Mouse (Mus musculus) CH12.LX (cell line): Measurements from ENCODE around the gene Anapc7.

Experiments used
- CHD1 ChIP-seq: IDR thresholded peaks from 2 replicates; pipeline ENCODE4 v1.6.1; 2012; ENCODE audit warnings: low read depth, low read length, improper control_type of control experiment, inconsistent platforms
- CTCF ChIP-seq, 2 experiments: IDR thresholded peaks in 1 of 2; conservative IDR thresholded peaks in 1 of 2; 2 replicates each; pipeline ENCODE4 v1.5.1; 2011 to 2012; ENCODE audit warnings: low read depth in 2 of 2, low read length in 2 of 2, improper control_type of control experiment in 1 of 2, inconsistent platforms in 1 of 2, mild to moderate bottlenecking in 1 of 2, moderate library complexity in 1 of 2
- E2F4 ChIP-seq: IDR thresholded peaks from 2 replicates; pipeline ENCODE4 v1.6.1; 2011; ENCODE audit warnings: low read depth, low read length, improper control_type of control experiment; ENCODE audit not compliant: insufficient replicate concordance
- EP300 ChIP-seq: IDR thresholded peaks from 2 replicates; pipeline ENCODE4 v1.6.1; 2011; ENCODE audit warnings: low read length, improper control_type of control experiment
- GABPA ChIP-seq: IDR thresholded peaks from 2 replicates; pipeline ENCODE4 v1.6.1; 2012; ENCODE audit warnings: low read depth, low read length, improper control_type of control experiment, inconsistent platforms; ENCODE audit not compliant: insufficient replicate concordance
- JUN ChIP-seq: IDR thresholded peaks from 2 replicates; pipeline ENCODE4 v1.6.1; 2011; ENCODE audit warnings: low read depth, mild to moderate bottlenecking, low read length, improper control_type of control experiment, moderate library complexity; ENCODE audit not compliant: insufficient read depth
- MAZ ChIP-seq: IDR thresholded peaks from 2 replicates; pipeline ENCODE4 v1.6.1; 2012; ENCODE audit warnings: low read depth, mild to moderate bottlenecking, inconsistent platforms, low read length, improper control_type of control experiment, moderate library complexity
- POLR2A ChIP-seq: IDR thresholded peaks from 2 replicates; pipeline ENCODE4 v1.6.1; 2011; ENCODE audit warnings: low read depth, mild to moderate bottlenecking, improper control_type of control experiment, low read length
- RCOR1 ChIP-seq: conservative IDR thresholded peaks from 2 replicates; pipeline ENCODE4 v1.6.1; 2012; ENCODE audit warnings: low read depth, mild to moderate bottlenecking, inconsistent platforms, low read length, improper control_type of control experiment
- TBP ChIP-seq: conservative IDR thresholded peaks from 2 replicates; pipeline ENCODE4 v1.6.1; 2011; ENCODE audit warnings: low read depth, low read length, improper control_type of control experiment
- ZKSCAN1 ChIP-seq: IDR thresholded peaks from 2 replicates; pipeline ENCODE4 v1.6.1; 2012; ENCODE audit warnings: low read depth, inconsistent platforms, low read length, improper control_type of control experiment, borderline replicate concordance

GRCm38 (mm10) chr5:122471658-122472057 lies 50.2 kb downstream of the Anapc7 start:
- TF ChIP-seq EP300 (no peak), POLR2A (no peak), MAZ (no peak), GABPA (no peak), CHD1 (no peak), CTCF (conservative IDR thresholded peaks at IDR 0.05 in 1 of 2, IDR thresholded peaks at IDR 0.05 in 1 of 2; ENCODE audit: low read depth in 2 of 2, low read length in 2 of 2) (no peak), TBP (no peak), ZKSCAN1 (no peak), JUN (no peak), E2F4 (no peak), RCOR1 (no peak)
